Mouse (Mus musculus): ENCODE data around the gene Sh2d5.

The Sh2d5 gene

GRCm38 (mm10) chr4:138250088-138250960, at the start of gene Sh2d5, which contains the start of gene Kif17:
Gene Sh2d5, plus strand, starts transcription at chr4:138250403.
Gene Kif17, plus strand, starts transcription at chr4:138250435.
- peak; percentile 79 for DNase-seq

GRCm38 (mm10) chr4:138200769-138201168, 49.4 kb upstream of the Sh2d5 start:
- DNase-seq = no peak

GRCm38 (mm10) chr4:138201696-138202095, 48.5 kb upstream of the Sh2d5 start:
- DNase-seq = no peak

GRCm38 (mm10) chr4:138210116-138210515, 40.1 kb upstream of the Sh2d5 start:
- DNase-seq = no peak

GRCm38 (mm10) chr4:138213861-138214260, 36.3 kb upstream of the Sh2d5 start:
- no peak for DNase-seq

GRCm38 (mm10) chr4:138215671-138216199, 34.5 kb upstream of the Sh2d5 start:
- no peak for DNase-seq

GRCm38 (mm10) chr4:138216200-138216890, 33.9 kb upstream of the Sh2d5 start, which contains the start of gene Hp1bp3:
Gene Hp1bp3, plus strand, starts transcription at chr4:138216296.
- peak; percentile 90 for DNase-seq

GRCm38 (mm10) chr4:138216891-138217392, 33.3 kb upstream of the Sh2d5 start:
- peak; percentile 99 for DNase-seq

- no peak for DNase-seq
Measured at GRCm38 (mm10) chr4:138217441-138217840, 32.8 kb upstream of the Sh2d5 start.

- DNase-seq = no peak
Measured at GRCm38 (mm10) chr4:138217951-138218685, 32.1 kb upstream of the Sh2d5 start.

- no peak for DNase-seq
Measured at GRCm38 (mm10) chr4:138219331-138219730, 30.9 kb upstream of the Sh2d5 start.

GRCm38 (mm10) chr4:138220761-138221160, 29.4 kb upstream of the Sh2d5 start:
- DNase-seq = no peak

- no peak for DNase-seq
Measured at GRCm38 (mm10) chr4:138221406-138221805, 28.8 kb upstream of the Sh2d5 start.

GRCm38 (mm10) chr4:138222396-138222795, 27.8 kb upstream of the Sh2d5 start:
- no peak for DNase-seq

- no peak for DNase-seq
Measured at GRCm38 (mm10) chr4:138223623-138224022, 26.6 kb upstream of the Sh2d5 start.

- DNase-seq = no peak
Measured at GRCm38 (mm10) chr4:138246756-138247665, 3.2 kb upstream of the Sh2d5 start.

- peak; percentile 46 for DNase-seq
Measured at GRCm38 (mm10) chr4:138251819-138252218, 1.6 kb downstream of the Sh2d5 start.

GRCm38 (mm10) chr4:138252231-138252630, 2.0 kb downstream of the Sh2d5 start:
- DNase-seq = no peak

GRCm38 (mm10) chr4:138257116-138257687, 7.0 kb downstream of the Sh2d5 start:
- DNase-seq = no peak

GRCm38 (mm10) chr4:138258663-138259062, 8.5 kb downstream of the Sh2d5 start:
- DNase-seq = no peak

- DNase-seq = no peak
Measured at GRCm38 (mm10) chr4:138259482-138259881, 9.3 kb downstream of the Sh2d5 start.
